Mouse (Mus musculus): ENCODE measurements around the gene Tgfbr2.

DNA sequence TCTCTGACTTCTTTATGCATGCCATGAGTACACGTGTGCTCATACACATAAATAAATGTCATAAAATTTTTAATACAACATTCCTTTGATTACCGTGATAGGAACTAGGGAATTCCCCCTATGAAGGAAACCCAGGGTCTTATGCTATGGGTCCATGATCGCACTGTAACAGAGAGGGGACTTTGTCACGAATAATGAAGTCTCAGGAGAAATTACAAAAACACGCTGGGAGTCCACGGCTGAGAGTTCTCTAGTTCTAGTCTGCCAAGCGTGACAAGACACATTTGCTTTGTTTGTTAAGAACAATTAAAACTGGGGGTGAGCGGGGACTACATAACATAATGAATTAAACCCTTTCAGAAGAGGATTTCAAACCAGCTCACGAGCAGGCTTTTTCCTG is 23.3 kb upstream of the Tgfbr2 start:
- TF ChIP-seq USF2 (conservative IDR thresholded peaks at IDR 0.05; ENCODE audit: low read depth, low read length) (no peak), JUN (IDR thresholded peaks at IDR 0.05; ENCODE audit: insufficient read depth, low read depth, low read length) (no peak), USF1 (IDR thresholded peaks at IDR 0.05; ENCODE audit: low read depth, low read length) (no peak), ELF1 (IDR thresholded peaks at IDR 0.05; ENCODE audit: low read depth, low read length) (no peak), CTCF (conservative IDR thresholded peaks at IDR 0.05 in 1 of 2, IDR thresholded peaks at IDR 0.05 in 1 of 2; ENCODE audit: low read depth in 2 of 2, low read length in 2 of 2) (no peak), KAT2A (IDR thresholded peaks at IDR 0.05; ENCODE audit: insufficient replicate concordance, low read length) (no peak)

Measured in CH12.LX (cell line).